In the genomic region with DNA sequence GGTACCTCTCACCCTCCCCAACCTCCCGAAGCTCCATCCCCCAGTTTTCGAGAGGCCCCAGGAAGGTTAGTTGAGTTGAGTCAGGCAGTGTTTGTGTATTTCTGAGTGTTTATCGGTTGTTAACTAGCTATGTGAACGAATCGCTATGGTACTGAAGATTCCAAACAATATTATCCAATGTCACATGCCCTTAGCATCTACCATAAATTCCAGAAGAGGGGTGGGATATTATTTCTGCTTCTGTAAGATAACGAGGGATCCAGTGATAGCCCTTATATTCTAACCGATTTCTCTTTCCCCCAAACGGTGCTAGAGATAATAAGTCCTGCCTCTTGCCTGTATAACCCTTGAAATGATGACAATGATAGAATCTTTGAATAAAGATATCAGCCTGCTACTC, we compare ENCODE assay signal across 8 mouse cellular contexts. TPM values are rescaled to one million over a fixed set of nuclear protein-coding genes. Genes with fewer than 3 reads are reported as not detected.
A peak's percentile ranks its signal among the peaks of the same experiment; 100 is the strongest.
DNase-seq lines count a peak whose midpoint lies in the region; ATAC-seq and TF ChIP-seq lines count a peak whose summit lies in the region.

No protein-coding gene starts in this region.

- H3K27ac ChIP-seq in liver, embryonic 11.5 days (ENCODE audit: low read depth, low read length): no peak overlapping the region
- peak overlapping the region; percentile 84 for H3K27ac ChIP-seq in forebrain, embryonic 11.5 days (ENCODE audit: low read depth, low read length)
- H3K27ac ChIP-seq in limb, embryonic 11.5 days (replicated peaks; ENCODE audit: low read depth, low read length): no peak overlapping the region
- peak overlapping the region; percentile 99 for H3K27ac ChIP-seq in olfactory bulb, adult 2 months (ENCODE audit: insufficient read depth, low read depth, low read length)

- H3K27me3 ChIP-seq in liver, embryonic 11.5 days (replicated peaks; ENCODE audit: control insufficient read depth, insufficient read depth, low read length): peaks cover 40% of the 10 kb centered on the region
- peaks cover 6% of the 10 kb centered on the region for H3K27me3 ChIP-seq in forebrain, embryonic 11.5 days (ENCODE audit: control insufficient read depth, insufficient read depth, low read length)
- H3K27me3 ChIP-seq in limb, embryonic 11.5 days (ENCODE audit: control insufficient read depth, insufficient read depth, low read length): peaks cover 19% of the 10 kb centered on the region

- TF ChIP-seq CTCF in olfactory bulb, adult 2 months (IDR thresholded peaks at IDR 0.05; ENCODE audit: insufficient read depth, low read depth, low read length): no peak

- intact Hi-C loops in left cerebral cortex, postnatal 25 days (cut with DNase I): loop anchor here (5.0 kb wide), 2 partner anchors 66 to 116 kb away; a partner anchor contains a TSS

- H3K9me3 ChIP-seq in liver, embryonic 11.5 days (ENCODE audit: control insufficient read depth, low read length): no peaks in the 10 kb centered on the region
- no peaks in the 10 kb centered on the region for H3K9me3 ChIP-seq in forebrain, embryonic 11.5 days (ENCODE audit: control insufficient read depth, low read length)
- no peaks in the 10 kb centered on the region for H3K9me3 ChIP-seq in limb, embryonic 11.5 days (ENCODE audit: control insufficient read depth, low read length)

- peak overlapping the region; percentile 57 for H3K4me3 ChIP-seq in liver, embryonic 11.5 days (ENCODE audit: low read depth, low read length)
- peak overlapping the region; percentile 62 for H3K4me3 ChIP-seq in forebrain, embryonic 11.5 days (ENCODE audit: low read depth, low read length)
- peak overlapping the region; percentile 54 for H3K4me3 ChIP-seq in limb, embryonic 11.5 days (ENCODE audit: low read depth, low read length)
- H3K4me3 ChIP-seq in olfactory bulb, adult 2 months (ENCODE audit: insufficient read depth, low read depth, low read length): peak overlapping the region; percentile 91

- no peak for ATAC-seq in liver, embryonic 11.5 days (replicated peaks; ENCODE audit: low FRiP score)
- ATAC-seq in forebrain, embryonic 11.5 days (replicated peaks; ENCODE audit: low FRiP score): no peak
- ATAC-seq in limb, embryonic 11.5 days (ENCODE audit: insufficient number of reproducible peaks, low FRiP score, low TSS enrichment, low read depth): no peak
- no peak for ATAC-seq in megakaryocyte-erythroid progenitor cell, adult 5-6 weeks (replicated peaks; ENCODE audit: low FRiP score, low TSS enrichment, poor library complexity, severe bottlenecking)

- no peaks in the 10 kb centered on the region for H3K36me3 ChIP-seq in liver, embryonic 11.5 days (ENCODE audit: control insufficient read depth, insufficient read depth, low read length)
- no peaks in the 10 kb centered on the region for H3K36me3 ChIP-seq in forebrain, embryonic 11.5 days (ENCODE audit: control insufficient read depth, insufficient read depth, low read length)
- no peaks in the 10 kb centered on the region for H3K36me3 ChIP-seq in limb, embryonic 11.5 days (ENCODE audit: control insufficient read depth, insufficient read depth, low read length)

- H3K4me1 ChIP-seq in liver, embryonic 11.5 days (replicated peaks; ENCODE audit: control insufficient read depth, insufficient read depth, low read length): peaks cover 12% of the 10 kb centered on the region; the same call in 1 of the 2 replicates
- peaks cover 9% of the 10 kb centered on the region; the same call in 1 of the 2 replicates for H3K4me1 ChIP-seq in forebrain, embryonic 11.5 days (replicated peaks; ENCODE audit: control insufficient read depth, insufficient read depth, low read length)
- peaks cover 14% of the 10 kb centered on the region for H3K4me1 ChIP-seq in limb, embryonic 11.5 days (ENCODE audit: control insufficient read depth, insufficient read depth, low read length)
- H3K4me1 ChIP-seq in olfactory bulb, adult 2 months (ENCODE audit: control insufficient read depth, insufficient read depth, low read length): peaks cover 2% of the 10 kb centered on the region; the same call in 1 of the 2 replicates

- peak overlapping the region; percentile 87 for H3K4me2 ChIP-seq in liver, embryonic 11.5 days
- peak overlapping the region; percentile 90 for H3K4me2 ChIP-seq in forebrain, embryonic 11.5 days (ENCODE audit: low read depth, low read length, severe bottlenecking)
- peak overlapping the region; percentile 95 for H3K4me2 ChIP-seq in limb, embryonic 11.5 days (ENCODE audit: low read depth, severe bottlenecking)

- TF ChIP-seq POLR2A in olfactory bulb, adult 2 months (IDR thresholded peaks at IDR 0.05; ENCODE audit: insufficient read depth, low read depth, low read length): no peak

- 19% methylated on average over 8 of the region's 8 CpGs for WGBS in liver, embryonic 11.5 days
- WGBS in forebrain, embryonic 11.5 days: 20% methylated on average over 8 of the region's 8 CpGs
- WGBS in limb, embryonic 11.5 days: 18% methylated on average over 8 of the region's 8 CpGs
- 3% methylated on average over 8 of the region's 8 CpGs for WGBS in olfactory bulb, adult 2 months

- no peak for DNase-seq in liver, embryonic 11.5 days (ENCODE audit: low spot score)
- no peak for DNase-seq in liver
- DNase-seq in forebrain, embryonic 11.5 days (ENCODE audit: low spot score): no peak
- DNase-seq in limb, embryonic 11.5 days (ENCODE audit: low spot score): no peak
- DNase-seq in gastrocnemius, adult 8-10 months (ENCODE audit: low spot score in 2 of 2): no peak
- DNase-seq in left cerebral cortex, postnatal 25 days (ENCODE audit: low spot score in 2 of 2): no peak

- H3K9ac ChIP-seq in liver, embryonic 11.5 days (ENCODE audit: low read depth, low read length): no peak overlapping the region
- H3K9ac ChIP-seq in forebrain, embryonic 11.5 days (ENCODE audit: low read length): peak overlapping the region; percentile 83
- H3K9ac ChIP-seq in limb, embryonic 11.5 days (ENCODE audit: low read length): peak overlapping the region; percentile 67; the same call in 1 of the 2 replicates

RNA-seq across cellular contexts. Expression of a gene that starts 0.6 kb away (rescaled TPM):
- 0.53 and 0.70 TPM in 2 replicates for polyA plus RNA-seq in liver, embryonic 11.5 days (2014; fragmentation: Nextera tagmentation; extraction: Ambion mirVana)
- 14.5 and 15.5 TPM in 2 replicates for polyA plus RNA-seq in forebrain, embryonic 11.5 days (2014; fragmentation: Nextera tagmentation; extraction: Ambion mirVana)
- polyA plus RNA-seq in limb, embryonic 11.5 days (2014; fragmentation: Nextera tagmentation; extraction: Ambion mirVana): 0.14 and 0.40 TPM in 2 replicates
- 121 and 158 TPM in 2 replicates for polyA plus RNA-seq in olfactory bulb, adult 2 months (2012; ENCODE audit: insufficient read depth, insufficient read length, low replicate concordance, missing spikeins)
- total RNA-seq in megakaryocyte-erythroid progenitor cell, adult 5-6 weeks (2014; fragmentation: Nextera tagmentation): not detected in 2 replicates
- total RNA-seq in megakaryocyte-erythroid progenitor cell, adult 5-6 weeks (2017): not detected in 2 replicates
- under 1 TPM in 3 of 4 experiments, not detected in 1; 0.10 to 0.13 (median 0.12) TPM for total RNA-seq in gastrocnemius, adult 8-10 months (2022)
- 100 to 1,000 TPM; 413 to 444 TPM for total RNA-seq in left cerebral cortex, postnatal 25 days (2021)

Comparison
In these comparisons a context has a peak if more than half of its experiments do, and no peak if none do; other contexts are left out.
1. H3K27ac ChIP-seq: peak in forebrain, embryonic 11.5 days (single experiment) and olfactory bulb, adult 2 months (single experiment); none in liver, embryonic 11.5 days (single experiment) and limb, embryonic 11.5 days (single experiment).
2. Peak in every context shown above with its lines, with median percentiles within 50 percentile points of each other: H3K4me2 ChIP-seq and H3K4me3 ChIP-seq.